Mouse (Mus musculus): ENCODE measurements at regions not wholly inside any gene's neighbourhood (a gene's known extent, or its start where the extent isn't known, plus 50 kb on each side); places are given as distances from the start of the nearest gene placed in this dataset.

DNA sequence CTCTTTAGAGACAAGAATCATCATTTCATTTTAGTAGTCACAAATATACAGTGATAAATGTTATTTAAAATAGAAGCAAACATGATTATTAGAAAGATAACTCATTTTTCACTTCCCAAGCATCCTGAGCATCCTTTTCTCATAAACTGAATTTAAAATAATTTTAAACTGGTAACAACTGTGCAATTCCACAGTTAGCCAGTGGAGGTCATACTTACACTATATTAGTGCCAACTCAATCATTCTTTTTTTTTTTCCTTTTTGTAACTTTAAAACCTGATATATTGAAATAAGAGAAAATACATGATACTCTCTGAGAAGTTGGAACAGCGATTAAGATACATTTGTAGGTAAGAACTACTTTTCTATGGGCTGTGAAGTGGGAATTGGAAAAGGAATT lies 113.2 kb upstream of the Gm17509 start:
- DNase-seq (ENCODE audit: low spot score), result peak; percentile 58
- Histone ChIP-seq H3K9me3 (ENCODE audit: low read length) (no peaks in the 10 kb centered on the region), H3K4me2 (ENCODE audit: low read depth, low read length, poor library complexity, severe bottlenecking) (no peak overlapping the region), H3K9ac (replicated peaks; ENCODE audit: low read length, poor library complexity, severe bottlenecking) (no peak overlapping the region), H3K27ac (ENCODE audit: low read depth, low read length) (no peak overlapping the region), H3K36me3 (ENCODE audit: insufficient read depth, low read length) (no peaks in the 10 kb centered on the region), H3K4me3 (ENCODE audit: low read depth, low read length) (no peak overlapping the region), H3K27me3 (ENCODE audit: insufficient read depth, low read length) (no peaks in the 10 kb centered on the region), H3K4me1 (ENCODE audit: insufficient read depth, low read length) (no peaks in the 10 kb centered on the region)
- ATAC-seq (ENCODE audit: low FRiP score), result no peak
- peak; percentile 86 for TF ChIP-seq CTCF (IDR thresholded peaks at IDR 0.05)
- 23% methylated on average over 1 of the region's 1 CpGs for WGBS

DNA sequence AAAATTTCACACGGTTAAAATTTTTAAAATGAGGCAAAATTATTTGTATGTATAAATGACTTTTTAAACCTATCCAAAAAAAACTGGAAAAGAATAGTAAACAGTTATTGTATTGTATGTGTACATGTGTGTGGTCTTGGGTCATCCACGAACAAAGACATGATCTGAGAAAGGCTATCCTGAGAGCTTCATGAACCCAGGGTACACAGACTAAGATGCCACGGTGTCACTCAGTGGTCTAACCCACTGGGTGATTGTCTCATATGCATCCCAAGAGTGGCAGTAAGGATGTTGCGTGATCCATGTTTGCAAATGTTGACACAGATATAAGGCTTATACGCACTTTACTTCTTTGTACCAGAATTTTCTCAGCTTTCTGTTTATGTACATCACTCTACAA lies 113.7 kb upstream of the Gm17509 start:
- TF ChIP-seq CTCF (IDR thresholded peaks at IDR 0.05), result no peak
- no peaks in the 10 kb centered on the region for H3K9me3 ChIP-seq (ENCODE audit: low read length)
- no peak overlapping the region for H3K4me2 ChIP-seq (ENCODE audit: low read depth, low read length, poor library complexity, severe bottlenecking)
- no peak for ATAC-seq (ENCODE audit: low FRiP score)
- no peak overlapping the region for H3K4me3 ChIP-seq (ENCODE audit: low read depth, low read length)
- H3K4me1 ChIP-seq (ENCODE audit: insufficient read depth, low read length), result no peaks in the 10 kb centered on the region
- DNase-seq (ENCODE audit: low spot score), result no peak
- WGBS, result 88% methylated on average over 5 of the region's 5 CpGs
- no peak overlapping the region for H3K27ac ChIP-seq (ENCODE audit: low read depth, low read length)
- no peak overlapping the region for H3K9ac ChIP-seq (replicated peaks; ENCODE audit: low read length, poor library complexity, severe bottlenecking)
- H3K36me3 ChIP-seq (ENCODE audit: insufficient read depth, low read length), result no peaks in the 10 kb centered on the region
- H3K27me3 ChIP-seq (ENCODE audit: insufficient read depth, low read length), result no peaks in the 10 kb centered on the region

GRCm38 (mm10) chr13:117381086-117381595 lies 160.3 kb upstream of the Gm17509 start:
- no peaks in the 10 kb centered on the region for H3K4me1 ChIP-seq (ENCODE audit: insufficient read depth, low read length)
- H3K9me3 ChIP-seq (ENCODE audit: low read length), result no peaks in the 10 kb centered on the region
- H3K4me2 ChIP-seq (ENCODE audit: low read depth, low read length, poor library complexity, severe bottlenecking), result no peak overlapping the region
- no peaks in the 10 kb centered on the region for H3K36me3 ChIP-seq (ENCODE audit: insufficient read depth, low read length)
- H3K4me3 ChIP-seq (ENCODE audit: low read depth, low read length), result no peak overlapping the region
- ATAC-seq (ENCODE audit: low FRiP score) (no peak), DNase-seq (ENCODE audit: low spot score) (no peak)
- no peaks in the 10 kb centered on the region for H3K27me3 ChIP-seq (ENCODE audit: insufficient read depth, low read length)
- H3K9ac ChIP-seq (replicated peaks; ENCODE audit: low read length, poor library complexity, severe bottlenecking), result no peak overlapping the region
- WGBS, result 75% methylated on average over 4 of the region's 4 CpGs
- no peak for TF ChIP-seq CTCF (IDR thresholded peaks at IDR 0.05)
- no peak overlapping the region for H3K27ac ChIP-seq (ENCODE audit: low read depth, low read length)

GRCm38 (mm10) chr13:117383480-117384137 lies 162.7 kb upstream of the Gm17509 start:
- no peak overlapping the region for H3K9ac ChIP-seq (replicated peaks; ENCODE audit: low read length, poor library complexity, severe bottlenecking)
- H3K4me1 ChIP-seq (ENCODE audit: insufficient read depth, low read length), result no peaks in the 10 kb centered on the region
- no peak overlapping the region for H3K4me2 ChIP-seq (ENCODE audit: low read depth, low read length, poor library complexity, severe bottlenecking)
- no peak overlapping the region for H3K4me3 ChIP-seq (ENCODE audit: low read depth, low read length)
- no peaks in the 10 kb centered on the region for H3K9me3 ChIP-seq (ENCODE audit: low read length)
- H3K36me3 ChIP-seq (ENCODE audit: insufficient read depth, low read length), result no peaks in the 10 kb centered on the region
- no peaks in the 10 kb centered on the region for H3K27me3 ChIP-seq (ENCODE audit: insufficient read depth, low read length)
- ATAC-seq (ENCODE audit: low FRiP score) (peak; percentile 41; the same call in 1 of the 2 replicates), DNase-seq (ENCODE audit: low spot score) (no peak)
- H3K27ac ChIP-seq (ENCODE audit: low read depth, low read length), result no peak overlapping the region
- no peak for TF ChIP-seq CTCF (IDR thresholded peaks at IDR 0.05)
- 79% methylated on average over 12 of the region's 12 CpGs for WGBS

- TF ChIP-seq CTCF (IDR thresholded peaks at IDR 0.05), result no peak
- Histone ChIP-seq H3K27ac (ENCODE audit: low read depth, low read length) (no peak overlapping the region), H3K27me3 (ENCODE audit: insufficient read depth, low read length) (no peaks in the 10 kb centered on the region), H3K4me2 (ENCODE audit: low read depth, low read length, poor library complexity, severe bottlenecking) (no peak overlapping the region), H3K4me1 (ENCODE audit: insufficient read depth, low read length) (no peaks in the 10 kb centered on the region), H3K9ac (replicated peaks; ENCODE audit: low read length, poor library complexity, severe bottlenecking) (no peak overlapping the region), H3K4me3 (ENCODE audit: low read depth, low read length) (no peak overlapping the region), H3K36me3 (ENCODE audit: insufficient read depth, low read length) (no peaks in the 10 kb centered on the region), H3K9me3 (ENCODE audit: low read length) (no peaks in the 10 kb centered on the region)
- no peak for DNase-seq (ENCODE audit: low spot score)
- ATAC-seq (ENCODE audit: low FRiP score), result no peak
Observed at GRCm38 (mm10) chr13:117390287-117390686, 169.4 kb upstream of the Gm17509 start.

DNA sequence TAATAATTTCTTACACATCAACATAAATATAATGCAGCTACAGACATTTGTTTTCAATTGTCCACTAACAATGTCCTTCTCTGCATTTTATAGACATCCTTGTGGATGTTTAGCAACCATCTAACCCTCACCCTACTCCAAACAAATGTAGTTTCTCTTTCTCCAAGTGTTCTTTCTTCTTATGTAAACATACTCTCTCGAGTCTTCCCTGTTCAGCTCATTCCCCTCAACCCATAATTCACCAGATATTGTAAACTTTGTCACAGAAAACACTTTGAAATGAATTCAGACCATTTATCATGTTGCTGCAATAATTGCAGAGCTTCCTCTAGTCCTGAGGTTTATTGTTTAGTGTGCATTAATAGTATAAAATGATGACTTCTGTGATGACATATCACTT lies 172.6 kb upstream of the Gm17509 start:
- DNase-seq (ENCODE audit: low spot score) (no peak), ATAC-seq (ENCODE audit: low FRiP score) (no peak)
- no peak overlapping the region for H3K4me3 ChIP-seq (ENCODE audit: low read depth, low read length)
- 65% methylated on average over 1 of the region's 1 CpGs for WGBS
- H3K4me1 ChIP-seq (ENCODE audit: insufficient read depth, low read length), result no peaks in the 10 kb centered on the region
- no peak overlapping the region for H3K4me2 ChIP-seq (ENCODE audit: low read depth, low read length, poor library complexity, severe bottlenecking)
- TF ChIP-seq CTCF (IDR thresholded peaks at IDR 0.05), result no peak
- H3K9ac ChIP-seq (replicated peaks; ENCODE audit: low read length, poor library complexity, severe bottlenecking), result no peak overlapping the region
- no peaks in the 10 kb centered on the region for H3K36me3 ChIP-seq (ENCODE audit: insufficient read depth, low read length)
- H3K9me3 ChIP-seq (ENCODE audit: low read length), result no peaks in the 10 kb centered on the region
- H3K27me3 ChIP-seq (ENCODE audit: insufficient read depth, low read length), result no peaks in the 10 kb centered on the region
- H3K27ac ChIP-seq (ENCODE audit: low read depth, low read length), result no peak overlapping the region

All from midbrain, postnatal 0 days (tissue).